In genomic region chr13:103211501-103211941, GRCm38 (mm10) we compare ENCODE assay signal across 8 mouse cellular contexts.
A peak's percentile ranks its signal among the peaks of the same experiment; 100 is the strongest.
DNase-seq lines count a peak whose midpoint lies in the region.

No protein-coding gene starts in this region.

- DNase-seq in urinary bladder, adult 18-20 months (ENCODE audit: low spot score in 2 of 2), result peak; percentile 9 to 63
- no peak for DNase-seq in urinary bladder, postnatal 10 days (ENCODE audit: low spot score)
- peak; percentile 29 to 69 for DNase-seq in gastrocnemius, postnatal 4 days (ENCODE audit: low spot score in 2 of 2)
- peak; percentile 48 for DNase-seq in kidney, postnatal 14 days
- DNase-seq in right cerebral cortex, postnatal 14 days, result peak; percentile 17
- DNase-seq in embryo, embryonic 11 days, result no peak
- DNase-seq in layer of hippocampus, postnatal 36 days, result no peak
- DNase-seq in thymus, adult 18-20 months, result no peak

Comparison
In these comparisons a context has a peak if more than half of its experiments do, and no peak if none do; other contexts are left out.
1. DNase-seq: peak in urinary bladder, adult 18-20 months (2 of 2), gastrocnemius, postnatal 4 days (2 of 2), kidney, postnatal 14 days (single experiment) and right cerebral cortex, postnatal 14 days (single experiment); none in urinary bladder, postnatal 10 days (single experiment), embryo, embryonic 11 days (single experiment), layer of hippocampus, postnatal 36 days (0 of 2) and thymus, adult 18-20 months (0 of 2).